Mouse (Mus musculus): ENCODE measurements at regions not wholly inside any gene's neighbourhood (a gene's known extent, or its start where the extent isn't known, plus 50 kb on each side); places are given as distances from the start of the nearest gene placed in this dataset.

- DNase-seq (ENCODE audit: low spot score in 2 of 2): peak; percentile 16 to 55
These were observed 61.7 kb downstream of the Gm7951 start for GRCm38 (mm10) chr14:42055451-42055850.

All from urinary bladder, postnatal 4 days (tissue).